Mouse (Mus musculus) spleen, postnatal 4 days (tissue): ENCODE results near the gene Hbq1a.
"Not testable (repeated sequence)": the region's sequence is repeated elsewhere in the genome, so short reads cannot be mapped to it uniquely, and the experiment has no call there.

ENCODE experiments used
- DNase-seq, 2 experiments: peaks; one replicate each; pipeline ENCODE4 v3.0.0; 2022; ENCODE audit warnings: low spot score in 2 of 2

Gene Hbq1a

DNA sequence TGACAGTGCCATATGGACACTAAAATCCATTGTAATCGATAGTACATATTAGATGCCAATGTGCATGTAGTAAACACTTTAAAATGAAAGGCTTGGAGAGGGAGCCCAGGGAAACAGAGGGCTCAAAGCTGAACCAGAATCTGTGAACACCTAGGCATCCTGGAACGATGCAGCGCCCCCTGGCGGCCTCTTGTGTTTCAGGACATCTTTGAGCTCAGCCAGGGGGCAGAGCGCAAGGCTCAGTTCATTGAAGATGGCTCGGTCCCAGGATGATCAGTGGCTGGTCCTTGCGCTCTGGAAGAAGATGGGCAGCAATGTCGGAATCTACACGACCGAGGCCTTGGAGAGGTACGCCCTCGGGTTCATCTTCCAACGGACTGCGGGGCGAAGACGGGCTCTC, at the start of gene Hbq1a:
Gene Hbq1a (plus strand): TSS at position 205 of the 400 bp plus-strand sequence.
- DNase-seq = peak; percentile 78 to 88

DNA sequence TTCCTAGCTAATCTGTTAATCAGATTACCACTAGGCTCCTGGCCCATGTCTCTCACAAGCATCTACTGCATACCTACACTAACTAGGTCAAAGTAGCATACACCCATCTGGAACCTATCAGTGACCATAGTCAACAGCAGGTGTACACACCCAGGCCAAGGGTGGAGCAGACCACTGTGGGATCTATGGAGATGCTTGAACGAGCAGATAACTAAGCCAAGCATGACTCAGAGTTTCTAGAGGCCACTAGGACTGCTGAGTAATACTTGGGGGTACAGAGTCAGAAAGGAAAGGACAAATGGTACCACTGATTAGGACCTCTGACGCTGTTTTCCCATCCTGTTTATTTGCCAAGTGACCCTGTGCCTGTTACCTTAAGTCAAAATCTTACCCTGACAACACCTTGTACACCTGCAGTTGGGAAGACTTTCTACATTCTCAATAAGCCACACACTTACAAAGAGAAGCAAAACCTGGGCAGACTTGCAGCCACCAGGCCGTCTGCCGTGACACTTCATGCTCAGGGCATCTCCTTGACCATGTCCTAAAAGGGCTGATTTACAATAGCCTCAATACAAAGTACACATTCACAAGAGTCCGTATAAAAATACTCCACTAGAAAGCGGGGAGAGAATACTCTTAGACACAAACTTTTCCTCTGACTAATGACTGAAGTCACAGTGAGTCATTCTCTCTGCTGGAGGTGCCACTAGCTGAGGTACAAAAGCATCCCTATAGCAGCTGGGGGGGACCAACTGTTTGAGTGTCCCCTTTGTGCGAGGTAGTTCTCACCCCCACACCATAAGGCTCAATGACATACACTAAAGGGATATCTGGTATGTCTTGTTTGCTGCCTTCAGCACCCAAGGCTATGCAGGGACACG, 48.7 kb upstream of the Hbq1a start:
- DNase-seq = peak; percentile 77 to 81

DNA sequence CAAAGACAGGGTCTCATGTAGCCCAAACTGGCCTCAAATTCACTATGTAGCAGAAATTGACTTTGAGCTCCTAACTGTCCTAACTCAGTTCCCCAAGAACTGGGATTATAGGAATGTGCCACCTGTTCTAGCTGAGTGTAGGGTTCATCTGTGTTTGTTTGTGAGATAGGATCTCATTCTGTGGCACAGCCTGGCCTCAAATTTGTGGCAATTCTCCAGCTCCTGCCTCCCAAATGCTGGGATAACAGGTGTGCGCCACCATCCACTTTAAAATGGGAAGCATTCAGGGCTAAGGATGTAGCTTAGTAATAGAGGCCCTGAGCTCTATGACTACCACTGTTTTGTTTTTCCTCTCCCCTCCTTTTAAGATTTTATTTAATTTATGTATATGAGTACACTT, 46.7 kb upstream of the Hbq1a start:
- DNase-seq = no peak

DNA sequence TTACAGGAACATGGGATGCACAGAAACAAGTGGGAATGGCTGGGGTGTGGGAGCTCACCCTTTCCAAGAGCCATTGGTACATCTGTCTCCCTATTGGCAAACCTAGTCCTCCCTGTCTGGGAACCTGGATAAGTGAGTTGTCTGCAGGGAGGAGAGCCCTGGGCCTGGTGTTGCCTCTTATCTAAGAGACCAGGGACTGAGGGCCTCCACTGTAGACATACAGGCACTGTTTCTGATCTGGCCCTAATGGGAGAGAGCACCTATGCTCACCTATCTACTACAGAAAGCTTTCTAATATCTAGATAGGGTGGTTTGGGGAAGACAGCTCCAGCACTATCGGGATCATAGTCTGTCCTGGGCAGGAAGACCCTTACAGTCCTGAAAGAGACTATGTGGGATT, 43.7 kb upstream of the Hbq1a start:
- DNase-seq = peak in 1 of 2 experiments; percentile 74

DNA sequence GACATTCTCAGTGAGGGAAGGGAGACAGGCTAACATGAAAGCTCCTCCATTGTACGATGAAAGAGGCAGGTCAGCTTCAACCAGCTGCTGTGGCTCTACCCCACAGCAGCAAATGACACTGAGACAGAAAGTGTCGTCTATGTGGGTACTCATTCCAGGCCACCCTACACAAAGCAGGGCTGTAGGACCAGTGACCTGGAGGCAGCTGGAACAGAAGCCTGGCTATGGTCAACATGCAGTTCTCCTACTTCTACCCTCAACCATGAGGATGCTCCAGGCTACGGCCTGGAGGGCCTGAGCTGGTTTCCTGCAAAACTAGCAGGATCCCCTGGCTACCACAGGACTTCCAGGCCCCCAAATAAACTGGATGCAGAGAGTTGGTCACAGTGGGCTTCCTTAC, 43.3 kb upstream of the Hbq1a start:
- peak in 1 of 2 experiments; percentile 71 for DNase-seq

DNA sequence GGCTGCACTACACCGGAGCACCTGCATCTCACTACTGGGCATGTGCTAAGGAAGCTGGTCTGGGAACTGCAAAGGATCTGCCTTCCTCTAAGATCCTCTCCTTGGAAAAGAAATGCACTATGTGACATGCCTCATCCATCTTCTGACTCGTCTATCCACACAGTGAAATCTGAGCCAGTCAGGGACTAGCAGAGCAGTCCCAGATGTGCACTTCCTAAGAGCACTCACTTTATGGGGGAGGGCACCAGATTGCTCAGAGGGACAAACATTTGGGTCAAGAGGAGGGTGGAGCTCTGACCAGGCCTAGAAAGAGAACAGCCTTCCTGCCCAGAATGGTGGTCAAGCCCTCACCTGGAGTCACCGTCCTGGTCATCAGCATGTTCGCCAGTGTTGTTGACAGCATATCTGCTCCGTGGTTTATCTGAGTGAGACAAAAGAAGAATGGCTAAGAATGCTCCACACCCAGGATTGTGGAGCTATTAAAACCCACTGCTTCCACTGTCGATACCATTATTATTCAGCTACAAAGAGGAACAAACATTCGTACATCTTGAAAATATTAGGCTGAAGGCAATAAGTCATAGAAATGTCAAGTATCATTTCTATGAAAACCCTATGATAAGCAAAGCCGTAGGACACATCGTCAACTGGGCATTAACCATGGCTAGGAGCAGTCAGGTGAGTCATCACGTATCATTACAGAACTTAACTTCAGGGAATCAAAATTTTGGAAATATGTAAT, 37.0 kb upstream of the Hbq1a start:
- DNase-seq = no peak

DNA sequence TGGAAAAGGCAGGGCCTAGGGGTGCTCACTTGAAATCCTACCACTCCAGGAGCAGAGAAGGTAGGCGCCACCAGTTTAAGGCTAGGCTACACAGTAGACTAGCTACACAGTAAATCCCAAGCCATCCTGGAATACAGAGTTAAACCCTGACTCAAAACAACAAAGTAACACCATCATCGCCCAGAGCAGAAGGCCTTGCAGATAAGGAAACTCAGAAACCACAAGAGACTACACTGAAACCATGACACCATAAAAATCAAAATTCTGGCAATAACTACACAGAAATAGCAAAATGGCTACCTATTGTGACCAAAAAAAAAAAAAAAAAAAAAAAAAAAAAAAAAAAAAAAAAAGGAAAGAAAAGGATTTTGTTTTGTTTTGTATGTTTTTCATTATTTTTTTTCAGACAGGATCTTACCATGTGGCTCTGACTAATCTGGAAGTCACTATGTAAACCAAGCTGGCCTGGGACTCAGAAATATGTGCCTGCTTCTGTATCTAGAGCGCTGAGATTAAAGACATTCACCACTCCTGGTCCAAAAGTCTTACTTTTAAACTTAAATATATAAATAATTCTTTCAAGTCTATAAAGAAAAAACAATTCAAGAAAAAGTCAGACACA, 34.6 kb upstream of the Hbq1a start:
- DNase-seq = no peak

DNA sequence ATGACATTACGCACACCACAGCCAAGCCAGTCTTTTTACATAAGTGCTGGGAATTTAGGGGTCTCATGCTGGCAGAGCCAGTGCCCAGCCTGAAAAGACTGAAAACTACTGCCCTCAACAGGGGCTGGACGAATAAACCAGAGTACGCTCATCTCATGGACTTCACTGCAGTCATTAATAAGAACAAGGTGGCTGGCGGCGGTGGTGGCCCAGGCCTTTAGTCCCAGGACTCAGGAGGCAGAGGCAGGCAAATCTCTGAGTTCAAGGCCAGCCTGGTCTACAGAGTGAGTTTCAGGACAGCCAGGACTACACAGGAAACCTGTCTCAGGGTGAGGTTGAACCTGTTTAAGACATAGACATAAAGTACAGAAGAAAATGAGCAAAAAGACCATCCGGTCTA, 33.7 kb upstream of the Hbq1a start:
- DNase-seq = peak in 1 of 2 experiments; percentile 71

DNA sequence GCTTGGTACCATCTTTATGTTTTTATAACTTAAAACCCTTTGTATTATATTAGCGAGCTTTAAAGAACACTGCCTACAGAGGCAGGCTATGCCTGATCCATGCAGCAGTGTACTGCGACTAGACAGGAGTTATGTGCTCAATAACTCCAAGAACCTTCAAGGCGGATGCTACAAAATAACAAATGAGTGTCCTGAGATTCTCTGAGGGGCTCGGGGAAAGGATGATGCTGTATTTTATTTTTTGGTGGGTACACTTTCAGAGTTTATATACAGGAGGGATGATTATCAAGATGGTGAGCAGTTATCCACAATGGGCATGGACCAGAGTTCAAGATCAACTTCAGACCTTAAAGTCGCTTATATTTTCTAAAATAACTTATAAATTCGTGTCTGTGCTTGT, 33.1 kb upstream of the Hbq1a start:
- no peak for DNase-seq

DNA sequence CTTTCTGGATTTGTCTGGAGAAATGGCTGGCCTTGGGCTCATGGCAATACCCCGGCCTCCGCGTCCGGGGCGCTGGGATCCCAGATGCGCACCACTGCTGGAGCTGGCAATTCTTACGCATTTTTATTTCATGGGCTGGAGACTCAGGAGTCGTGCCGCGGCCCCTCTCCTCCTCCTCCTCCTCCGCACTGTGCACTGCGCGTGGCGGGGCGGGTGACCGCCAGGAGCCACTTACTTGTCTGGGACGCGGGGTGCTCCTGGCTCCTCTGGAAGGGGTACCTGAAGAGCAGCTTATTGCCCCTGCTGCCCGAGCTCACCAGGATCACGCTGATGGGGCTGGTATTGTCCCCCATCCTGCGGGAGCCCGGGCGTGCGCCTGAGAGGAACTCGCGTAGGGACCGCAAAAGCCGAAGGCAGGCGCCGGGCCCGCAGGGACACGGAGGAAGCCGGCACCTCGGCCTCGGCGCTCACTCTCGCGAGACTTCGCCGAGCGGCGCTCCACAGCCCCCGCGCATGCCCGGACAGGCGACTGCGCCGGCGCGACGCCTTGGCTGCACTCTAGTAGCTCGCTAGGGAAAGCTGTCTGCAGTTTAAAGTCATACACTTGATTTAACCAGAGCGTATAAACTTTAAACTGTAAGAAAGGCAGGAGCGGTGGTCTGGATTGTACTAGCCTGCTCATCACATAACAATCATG, 32.5 kb upstream of the Hbq1a start, which contains the start of gene Nprl3:
Gene Nprl3 (minus strand): TSS at position 520 of the 697 bp plus-strand sequence.
- DNase-seq = peak; percentile 96 to 98

DNA sequence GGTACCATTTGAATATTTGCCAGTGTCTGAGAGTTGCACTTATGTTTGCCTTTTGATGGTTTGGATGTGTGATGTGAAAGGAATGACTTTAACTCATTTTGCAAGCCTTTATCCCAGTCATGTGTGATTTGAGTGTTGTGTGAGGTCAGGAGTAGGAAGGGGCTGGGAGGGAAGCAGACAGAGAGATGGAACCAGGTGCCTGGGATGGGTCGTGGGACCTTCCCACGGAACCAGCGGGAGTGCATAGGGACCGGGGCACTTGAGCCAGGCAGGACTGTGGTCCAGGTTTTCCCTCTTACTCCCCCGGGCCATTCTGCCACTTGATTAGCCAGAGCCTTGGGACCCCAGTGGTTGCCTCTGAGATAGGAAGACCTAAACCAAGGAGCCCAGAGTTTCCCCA, 31.9 kb upstream of the Hbq1a start:
- peak in 1 of 2 experiments; percentile 75 for DNase-seq

DNA sequence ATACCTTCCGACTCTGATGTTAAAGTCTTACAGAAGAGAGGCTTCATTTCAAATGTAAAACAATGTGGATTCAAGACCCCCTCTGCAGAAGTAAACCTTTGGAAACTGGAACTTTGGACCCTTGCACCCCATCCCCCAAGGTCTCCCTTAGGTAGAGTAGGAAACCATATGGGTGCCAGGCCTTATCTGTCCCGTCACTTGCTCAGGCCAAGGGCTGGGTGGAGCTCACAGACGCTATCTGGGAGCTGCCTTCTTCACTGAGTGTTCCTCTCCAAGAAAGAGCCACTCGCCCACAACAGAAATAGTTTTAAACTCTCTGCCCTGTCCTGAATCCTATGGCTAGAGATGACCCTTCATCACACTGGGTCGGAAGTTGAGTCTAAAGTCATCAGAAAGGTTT, 30.9 kb upstream of the Hbq1a start:
- peak; percentile 78 to 81 for DNase-seq

DNA sequence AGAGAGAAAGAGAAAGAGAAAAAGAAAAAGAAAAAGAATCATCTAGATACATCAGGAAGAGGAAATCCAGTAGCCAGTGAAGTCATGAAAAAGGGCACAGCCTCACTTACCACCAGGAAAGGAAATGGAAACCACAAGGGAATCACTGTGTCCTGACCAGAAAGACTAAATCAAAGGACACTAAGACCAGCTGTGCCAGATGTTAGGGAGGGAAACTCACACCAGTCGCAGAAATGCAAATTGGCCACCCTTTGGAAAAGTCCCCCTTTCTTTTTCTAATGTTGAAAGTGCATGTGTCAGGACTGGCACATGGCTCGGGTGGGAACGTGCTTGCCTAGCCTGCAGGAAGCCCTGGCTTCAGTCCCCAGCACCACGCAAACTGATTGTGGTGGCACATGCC, 28.7 kb upstream of the Hbq1a start:
- no peak for DNase-seq

DNA sequence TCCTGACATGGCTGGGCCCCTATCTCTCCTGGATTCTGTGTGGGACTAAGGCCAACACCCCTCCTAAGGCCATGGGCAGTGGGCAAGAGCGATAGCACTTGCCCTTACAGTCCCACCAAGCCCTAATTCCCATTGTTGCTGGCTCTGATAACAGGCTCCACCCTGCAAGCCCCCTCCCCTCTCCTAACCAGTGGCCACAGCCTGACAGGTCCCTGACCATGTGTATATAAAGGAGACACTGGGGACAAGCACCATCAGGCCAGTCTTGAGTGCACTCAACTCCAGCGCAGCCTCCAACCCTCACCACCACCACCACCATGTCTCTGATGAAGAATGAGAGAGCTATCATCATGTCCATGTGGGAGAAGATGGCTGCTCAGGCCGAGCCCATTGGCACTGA, 23.5 kb upstream of the Hbq1a start, which contains the start of gene Hba-x:
Gene Hba-x (plus strand): TSS at position 54 of the 400 bp plus-strand sequence.
- DNase-seq = no peak

DNA sequence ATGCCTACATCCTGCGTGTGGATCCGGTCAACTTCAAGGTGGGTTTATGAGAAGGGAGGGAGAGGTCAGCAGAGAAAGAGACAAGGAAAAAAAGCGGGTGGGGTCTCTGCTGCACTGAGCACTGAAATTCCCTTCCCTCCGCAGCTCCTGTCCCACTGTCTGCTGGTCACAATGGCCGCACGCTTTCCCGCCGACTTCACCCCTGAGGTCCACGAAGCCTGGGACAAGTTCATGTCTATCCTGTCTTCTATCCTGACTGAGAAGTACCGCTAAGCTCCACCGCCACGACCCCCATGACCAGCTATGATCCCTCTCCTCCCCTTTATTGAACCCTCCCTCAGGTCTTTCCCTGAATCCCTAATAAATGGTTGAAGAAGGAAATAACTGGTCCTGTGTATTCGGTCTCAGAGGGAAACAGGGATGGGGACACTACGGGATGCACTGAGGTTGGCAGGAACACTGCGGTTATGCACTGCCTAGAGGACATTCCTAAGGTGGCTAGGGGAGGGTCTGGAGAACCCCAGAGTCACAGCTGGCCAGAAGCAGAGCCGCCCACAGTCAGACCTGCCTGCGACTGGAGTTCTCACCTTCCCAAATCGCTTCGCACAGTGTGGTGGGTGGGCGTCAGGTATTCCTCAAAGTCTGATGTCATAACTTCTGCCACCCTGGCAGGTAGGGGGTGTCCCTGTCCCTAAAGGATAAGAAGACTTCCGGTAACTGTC, 22.0 kb upstream of the Hbq1a start:
- no peak for DNase-seq

DNA sequence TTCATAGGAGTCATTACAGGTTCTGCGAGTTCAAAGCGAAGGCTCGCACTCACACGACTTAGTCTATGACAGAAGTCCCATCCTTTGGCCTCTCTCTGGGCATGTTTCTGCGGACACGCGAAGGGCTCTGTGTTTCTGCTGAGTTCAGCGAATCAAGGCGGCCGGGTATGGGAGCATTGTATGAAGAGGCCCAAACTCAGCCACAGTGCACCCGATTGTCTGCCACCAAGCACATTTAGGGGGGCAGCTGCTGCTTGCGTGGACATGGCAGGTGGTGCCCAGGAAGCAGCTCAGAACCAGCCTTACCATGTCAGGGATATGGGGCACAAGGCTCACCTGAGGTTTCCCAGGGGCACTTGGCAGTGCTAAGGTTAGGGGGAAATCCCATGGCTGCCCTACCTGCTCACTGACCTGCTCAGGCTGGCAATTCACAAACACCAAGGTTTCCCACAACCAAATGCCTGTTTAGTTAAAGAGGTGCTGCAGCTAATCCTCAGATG, 21.4 kb upstream of the Hbq1a start:
- DNase-seq = no peak

DNA sequence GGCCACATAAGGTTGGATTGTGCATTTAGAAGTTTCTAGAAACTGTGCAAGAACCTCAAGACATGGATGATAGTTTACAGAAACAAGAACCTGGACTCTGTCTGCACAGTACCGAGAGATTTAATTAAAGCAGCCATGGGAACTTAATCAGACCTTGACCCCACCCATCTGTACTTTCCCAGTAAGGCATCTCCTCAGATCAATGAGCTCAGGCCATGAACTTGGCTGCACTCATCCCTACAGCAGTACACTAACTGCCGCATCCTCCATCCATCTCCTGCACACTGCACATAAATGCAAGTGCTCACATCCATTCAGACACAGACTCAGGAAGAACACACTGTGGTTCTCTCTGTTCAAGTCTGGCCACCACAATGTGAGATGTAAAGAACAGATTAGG, 19.2 kb upstream of the Hbq1a start:
- DNase-seq = no peak

DNA sequence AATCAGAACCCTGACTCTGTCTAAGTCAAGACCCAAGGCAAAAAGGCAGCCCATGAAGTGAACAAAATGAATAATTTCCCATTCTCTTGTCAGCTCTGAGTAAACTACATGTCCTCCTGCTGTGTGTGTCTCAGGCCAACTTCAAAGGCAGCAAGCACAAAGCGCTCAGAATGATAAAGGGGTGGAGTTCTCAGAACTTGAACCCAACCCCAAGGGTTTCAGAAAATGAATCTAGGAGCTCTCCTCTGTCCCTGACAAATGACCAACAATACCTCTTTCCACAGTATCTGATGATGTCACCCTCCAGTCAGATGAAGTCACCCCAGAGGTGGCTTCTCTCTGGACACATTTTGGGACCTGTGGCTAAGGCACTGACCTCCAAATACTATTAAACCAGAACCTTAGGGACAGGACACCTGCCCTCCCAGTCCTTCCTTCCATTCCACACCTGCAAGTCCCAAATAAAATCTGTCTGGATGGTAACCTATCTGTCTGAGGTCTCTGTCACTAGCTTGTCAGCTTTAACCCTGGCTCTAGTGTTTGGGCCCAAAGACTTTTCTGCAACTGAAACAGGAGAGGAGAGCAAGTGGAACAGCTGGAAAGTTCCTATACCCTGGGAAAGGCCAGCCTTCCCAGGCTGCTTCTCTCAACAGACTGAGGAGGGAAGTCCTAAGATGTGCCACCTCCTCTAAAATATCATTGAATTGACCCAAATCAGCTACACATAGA, 18.3 kb upstream of the Hbq1a start:
- DNase-seq = peak in 1 of 2 experiments; percentile 61

DNA sequence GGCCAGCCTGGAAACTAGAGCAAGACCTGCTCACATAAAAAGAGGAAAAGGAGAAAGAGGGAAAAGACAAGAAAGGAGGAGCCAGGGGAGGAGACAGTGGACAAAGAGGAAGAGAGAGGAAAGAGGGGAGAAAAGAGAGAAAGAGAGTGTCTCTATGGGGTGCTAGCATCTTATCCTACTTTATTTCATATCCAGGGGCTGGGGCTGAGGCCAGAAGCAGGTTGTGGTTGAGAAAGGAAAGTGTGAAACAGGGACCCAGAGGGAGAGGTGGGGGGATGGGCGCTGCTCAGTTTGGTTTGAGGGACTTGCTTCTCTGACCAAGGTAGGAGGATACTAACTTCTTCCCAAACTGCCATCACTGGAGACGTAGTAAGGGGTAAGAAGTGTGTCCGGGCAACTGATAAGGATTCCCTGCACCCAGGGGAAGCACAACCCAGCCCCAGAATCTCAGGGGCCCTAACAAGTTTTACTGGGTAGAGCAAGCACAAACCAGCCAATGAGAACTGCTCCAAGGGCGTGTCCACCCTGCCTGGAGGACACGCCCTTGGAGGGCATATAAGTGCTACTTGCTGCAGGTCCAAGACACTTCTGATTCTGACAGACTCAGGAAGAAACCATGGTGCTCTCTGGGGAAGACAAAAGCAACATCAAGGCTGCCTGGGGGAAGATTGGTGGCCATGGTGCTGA, 16.6 kb upstream of the Hbq1a start, which contains the start of gene Hba-a1:
Gene Hba-a1 (plus strand): TSS at position 421 of the 687 bp plus-strand sequence.
- DNase-seq = not testable (repeated sequence)
